Mouse (Mus musculus) heart, embryonic 10.5 days (tissue): ENCODE measurements at regions not wholly inside any gene's neighbourhood (a gene's known extent, or its start where the extent isn't known, plus 50 kb on each side); places are given as distances from the start of the nearest gene placed in this dataset.
"Not testable (repeated sequence)": the region's sequence is repeated elsewhere in the genome, so short reads cannot be mapped to it uniquely, and the experiment has no call there.

Experiments
- DNase-seq: peaks from one replicate; pipeline ENCODE4 v3.0.0-alpha.2; 2017; ENCODE audit warnings: low spot score
- H3K27ac ChIP-seq: fragments of 300-500 bp; sonication (generic); 2 replicates; pipeline ENCODE4 v1.5.1; 2016; ENCODE audit warnings: mild to moderate bottlenecking
- H3K27me3 ChIP-seq: fragments of 300-500 bp; sonication (generic); 2 replicates; pipeline ENCODE4 v1.6.1; 2016; ENCODE audit warnings: mild to moderate bottlenecking; ENCODE audit not compliant: poor library complexity, insufficient read depth, severe bottlenecking
- H3K36me3 ChIP-seq: fragments of 300-500 bp; sonication (generic); 2 replicates; pipeline ENCODE4 v1.6.1; 2016; ENCODE audit warnings: mild to moderate bottlenecking, moderate library complexity
- H3K4me1 ChIP-seq: fragments of 300-500 bp; sonication (generic); 2 replicates; pipeline ENCODE4 v1.6.1; 2016; ENCODE audit warnings: mild to moderate bottlenecking
- H3K4me3 ChIP-seq: fragments of 300-500 bp; sonication (generic); 2 replicates; pipeline ENCODE4 v1.5.1; 2016; ENCODE audit warnings: mild to moderate bottlenecking, moderate library complexity
- H3K9me3 ChIP-seq: fragments of 300-500 bp; sonication (generic); 2 replicates; pipeline ENCODE4 v1.6.1; 2016; ENCODE audit warnings: mild to moderate bottlenecking, moderate library complexity
- WGBS: fragments of 180-500 bp; shearing (Covaris S2); methylation state at CpG from one replicate; pipeline ENCODE4 v1.1.7; 2016; 5-methylcytosine and 5-hydroxymethylcytosine counted together

DNA sequence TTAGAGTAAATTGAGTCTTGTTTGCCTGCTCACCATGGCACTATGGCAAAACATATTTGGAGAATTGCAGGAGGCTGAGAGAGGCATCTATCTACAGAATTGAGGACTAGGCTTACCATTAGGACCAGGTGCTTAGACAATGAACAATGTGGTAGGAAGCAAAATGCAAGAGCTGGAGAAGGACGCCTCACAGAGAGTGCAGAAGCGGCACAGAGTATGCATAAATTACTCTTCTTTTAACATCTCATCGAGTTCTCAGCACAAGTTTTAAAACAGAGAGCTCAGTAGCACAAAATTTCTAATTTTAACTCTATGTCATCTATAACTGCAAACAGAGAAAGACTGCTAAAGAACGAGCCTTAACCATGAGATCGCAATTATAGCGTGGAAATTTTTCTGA lies 231.1 kb downstream of the Med10 start:
- Histone ChIP-seq H3K27ac (no peak overlapping the region), H3K4me3 (no peak overlapping the region), H3K27me3 (no peaks in the 10 kb centered on the region), H3K9me3 (no peaks in the 10 kb centered on the region), H3K36me3 (no peaks in the 10 kb centered on the region), H3K4me1 (no peaks in the 10 kb centered on the region)
- DNase-seq, result no peak
- WGBS, result 79% methylated on average over 6 of the region's 6 CpGs

DNA sequence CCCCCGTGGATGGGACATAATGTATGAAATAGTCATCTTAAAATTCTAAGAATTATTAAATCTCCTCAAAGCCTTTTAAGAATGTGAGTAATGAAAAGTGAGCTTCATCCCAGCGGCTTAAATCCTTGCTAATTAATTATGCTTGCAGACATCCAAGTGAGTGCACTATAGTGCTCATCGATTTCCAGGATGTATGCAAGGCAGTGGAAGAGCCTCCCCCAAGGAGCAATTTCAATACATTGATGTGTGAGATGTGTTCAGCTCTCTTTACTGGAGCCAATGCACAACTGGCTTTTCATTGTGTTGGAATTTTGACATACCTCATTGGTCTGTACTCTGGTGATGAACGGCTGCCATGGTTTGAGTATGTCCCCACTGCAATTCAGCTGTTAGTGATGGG lies 231.6 kb downstream of the Med10 start:
- Histone ChIP-seq H3K4me3 (no peak overlapping the region), H3K36me3 (no peaks in the 10 kb centered on the region), H3K4me1 (no peaks in the 10 kb centered on the region), H3K27me3 (no peaks in the 10 kb centered on the region), H3K27ac (no peak overlapping the region), H3K9me3 (no peaks in the 10 kb centered on the region)
- WGBS, result 68% methylated on average over 4 of the region's 4 CpGs
- DNase-seq, result no peak

DNA sequence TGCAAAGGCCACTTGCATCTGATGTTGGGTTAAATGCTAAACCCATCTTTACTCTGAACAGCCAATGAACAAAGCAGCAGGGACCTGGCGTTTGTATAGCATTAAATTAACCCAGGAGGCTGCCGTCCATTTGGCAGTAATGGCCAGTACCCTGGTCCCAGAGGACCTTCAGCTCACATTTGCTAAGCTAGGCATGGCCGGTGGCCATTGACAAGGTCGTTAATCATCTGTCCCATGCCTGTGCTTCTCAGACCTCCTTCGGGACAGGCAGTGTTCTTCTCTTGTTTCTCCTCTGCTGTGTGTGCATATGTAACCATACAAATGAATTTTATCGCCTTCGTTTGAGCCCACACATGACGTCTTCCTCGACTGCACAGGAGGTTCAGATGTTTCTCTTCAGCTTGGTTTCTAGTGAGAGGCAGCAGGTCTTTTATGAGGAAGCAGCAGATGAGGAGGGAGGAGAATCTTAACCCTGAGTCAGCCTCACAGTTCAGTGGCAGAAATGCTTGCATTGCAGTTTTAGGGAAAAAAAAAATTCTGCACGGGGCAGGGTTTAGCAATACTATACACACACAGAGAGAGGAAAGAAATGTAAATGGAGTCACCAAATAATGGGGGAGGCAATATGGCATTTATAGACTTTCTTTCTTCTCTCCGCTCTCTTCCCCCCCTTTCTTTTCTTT lies 235.9 kb downstream of the Med10 start:
- no peaks in the 10 kb centered on the region for H3K36me3 ChIP-seq
- WGBS, result 70% methylated on average over 11 of the region's 11 CpGs
- no peaks in the 10 kb centered on the region for H3K4me1 ChIP-seq
- DNase-seq, result no peak
- no peaks in the 10 kb centered on the region for H3K27me3 ChIP-seq
- H3K9me3 ChIP-seq, result no peaks in the 10 kb centered on the region
- no peak overlapping the region for H3K4me3 ChIP-seq
- no peak overlapping the region for H3K27ac ChIP-seq

DNA sequence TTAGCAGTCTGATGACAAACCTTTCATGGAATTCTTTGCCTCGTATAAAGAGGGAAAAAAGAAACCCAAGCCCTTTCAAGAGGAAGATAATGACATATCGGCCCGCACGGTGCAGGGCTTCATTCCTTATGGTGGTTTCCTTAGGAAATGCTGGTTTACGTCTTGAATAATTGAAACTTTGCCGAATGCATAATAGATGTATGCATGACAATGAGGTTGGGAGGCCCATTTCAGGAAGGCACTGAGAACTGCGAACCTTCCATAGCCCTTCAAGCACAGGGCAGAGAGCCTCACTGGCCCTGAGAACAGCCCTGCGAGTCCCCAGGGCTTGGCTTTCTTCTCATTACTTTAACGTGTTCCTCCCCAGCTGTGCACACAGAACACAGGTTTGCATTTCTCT lies 255.7 kb downstream of the Med10 start:
- WGBS, result 81% methylated on average over 9 of the region's 9 CpGs

DNA sequence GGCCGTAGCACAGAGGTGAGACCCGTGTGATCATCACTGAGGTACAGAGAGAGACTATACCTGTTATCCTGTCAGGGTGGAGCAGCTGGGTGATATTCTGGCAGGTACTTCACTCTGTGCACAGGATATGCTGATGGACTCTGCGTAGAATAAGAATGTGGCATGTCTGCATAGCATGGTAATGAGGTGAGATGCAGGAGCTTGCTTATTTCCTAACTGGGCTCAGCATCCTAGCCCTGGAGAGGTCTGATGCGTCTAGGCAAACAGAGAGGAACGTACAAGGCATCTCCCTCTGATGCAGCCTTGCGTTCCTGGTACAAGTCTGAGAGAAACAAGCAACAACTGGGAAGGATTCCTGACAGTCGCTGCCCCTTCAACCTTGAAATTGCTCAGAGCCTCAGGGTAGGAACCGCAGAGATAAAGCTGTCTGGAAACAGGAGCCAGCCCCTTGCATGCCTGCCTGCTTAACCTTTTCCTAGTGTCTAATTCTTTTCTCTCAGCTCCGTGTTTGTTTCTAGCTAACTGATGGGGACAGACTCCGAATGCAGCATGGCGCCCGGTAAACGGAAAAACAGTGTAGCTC lies 259.3 kb downstream of the Med10 start:
- 0 out of 2 replicates have a peak, but pooled peaks cover 7% of the 10 kb centered on the region for H3K4me1 ChIP-seq
- H3K4me3 ChIP-seq, result no peak overlapping the region
- no peaks in the 10 kb centered on the region for H3K36me3 ChIP-seq
- 62% methylated on average over 13 of the region's 13 CpGs for WGBS
- no peaks in the 10 kb centered on the region for H3K9me3 ChIP-seq
- DNase-seq, result no peak
- no peaks in the 10 kb centered on the region for H3K27me3 ChIP-seq
- no peak overlapping the region for H3K27ac ChIP-seq

More for the DNA sequence above, 255.7 kb downstream of the Med10 start:
- H3K27me3 ChIP-seq, result no peaks in the 10 kb centered on the region
- 0 out of 2 replicates have a peak, but pooled peaks cover 7% of the 10 kb centered on the region for H3K4me1 ChIP-seq
- no peaks in the 10 kb centered on the region for H3K36me3 ChIP-seq
- no peaks in the 10 kb centered on the region for H3K9me3 ChIP-seq
- DNase-seq, result no peak
- no peak overlapping the region for H3K27ac ChIP-seq
- H3K4me3 ChIP-seq, result no peak overlapping the region

DNA sequence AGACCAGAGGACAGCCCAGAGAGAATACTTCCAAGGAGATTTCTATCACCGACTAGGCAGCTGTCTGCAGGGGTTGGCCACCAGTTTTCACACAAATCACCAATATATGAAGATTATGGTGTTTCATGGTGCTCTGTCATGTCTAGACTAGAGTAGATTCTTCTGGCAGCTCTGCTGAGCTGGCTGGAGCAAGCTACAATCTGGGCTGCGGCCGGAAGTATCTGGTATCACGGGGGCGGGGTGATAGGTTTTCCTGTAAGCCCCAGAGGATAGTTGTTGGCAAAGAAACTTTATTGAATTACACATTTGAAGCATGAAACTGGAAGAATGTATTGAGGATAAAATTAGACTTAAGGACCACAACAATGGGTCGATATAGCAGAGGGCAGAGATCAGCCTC lies 271.5 kb downstream of the Med10 start:
- Histone ChIP-seq H3K4me1 (no peaks in the 10 kb centered on the region), H3K27ac (no peak overlapping the region), H3K36me3 (no peaks in the 10 kb centered on the region), H3K27me3 (no peaks in the 10 kb centered on the region), H3K9me3 (no peaks in the 10 kb centered on the region), H3K4me3 (no peak overlapping the region)
- no peak for DNase-seq
- WGBS, result 70% methylated on average over 6 of the region's 6 CpGs

DNA sequence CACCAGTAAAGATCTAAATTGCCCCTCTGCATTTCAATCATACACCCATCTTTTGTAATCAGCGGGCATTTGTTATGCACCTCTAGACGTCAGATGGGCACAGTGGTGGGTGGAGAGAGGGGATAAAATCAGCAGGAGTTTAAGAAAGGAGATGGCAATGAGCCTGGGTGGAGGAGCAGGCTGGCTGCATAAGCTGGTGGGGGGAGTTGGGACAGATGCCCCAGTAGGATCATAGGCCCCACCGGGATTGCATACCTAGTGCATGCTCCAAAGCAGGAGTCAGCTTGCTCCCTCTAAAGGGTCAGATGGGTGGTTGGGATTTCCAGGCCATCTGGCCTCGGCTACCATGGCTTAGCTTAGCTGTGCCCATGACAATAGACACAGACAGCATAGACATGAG lies 273.2 kb downstream of the Med10 start:
- no peaks in the 10 kb centered on the region for H3K9me3 ChIP-seq
- H3K4me1 ChIP-seq, result no peaks in the 10 kb centered on the region
- H3K36me3 ChIP-seq, result no peaks in the 10 kb centered on the region
- 76% methylated on average over 4 of the region's 4 CpGs for WGBS
- H3K27ac ChIP-seq, result no peak overlapping the region
- no peak for DNase-seq
- H3K27me3 ChIP-seq, result no peaks in the 10 kb centered on the region
- no peak overlapping the region for H3K4me3 ChIP-seq

DNA sequence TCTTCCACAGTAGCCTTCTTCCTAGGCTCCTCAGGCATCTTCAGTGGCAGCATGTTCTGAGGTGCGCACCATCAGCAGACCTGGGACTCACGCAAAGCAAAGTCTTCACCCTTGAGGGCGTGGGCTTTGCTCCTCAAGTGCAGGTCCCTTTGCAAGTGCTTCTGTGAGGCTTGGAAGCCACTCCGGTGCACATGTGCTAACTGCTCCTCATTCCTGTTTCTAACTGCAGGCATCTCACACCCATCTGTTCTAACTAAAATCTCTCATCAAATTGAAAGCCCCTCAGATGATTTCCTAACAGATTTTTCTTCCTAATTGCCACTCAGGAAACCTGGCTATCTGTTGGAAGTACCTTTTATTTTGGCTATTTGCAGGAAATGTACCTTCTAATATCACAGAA lies 278.9 kb downstream of the Med10 start:
- H3K4me3 ChIP-seq, result no peak overlapping the region
- no peaks in the 10 kb centered on the region for H3K4me1 ChIP-seq
- H3K36me3 ChIP-seq, result no peaks in the 10 kb centered on the region
- no peaks in the 10 kb centered on the region for H3K9me3 ChIP-seq
- 81% methylated on average over 4 of the region's 4 CpGs for WGBS
- no peaks in the 10 kb centered on the region for H3K27me3 ChIP-seq
- H3K27ac ChIP-seq, result no peak overlapping the region
- DNase-seq, result no peak

DNA sequence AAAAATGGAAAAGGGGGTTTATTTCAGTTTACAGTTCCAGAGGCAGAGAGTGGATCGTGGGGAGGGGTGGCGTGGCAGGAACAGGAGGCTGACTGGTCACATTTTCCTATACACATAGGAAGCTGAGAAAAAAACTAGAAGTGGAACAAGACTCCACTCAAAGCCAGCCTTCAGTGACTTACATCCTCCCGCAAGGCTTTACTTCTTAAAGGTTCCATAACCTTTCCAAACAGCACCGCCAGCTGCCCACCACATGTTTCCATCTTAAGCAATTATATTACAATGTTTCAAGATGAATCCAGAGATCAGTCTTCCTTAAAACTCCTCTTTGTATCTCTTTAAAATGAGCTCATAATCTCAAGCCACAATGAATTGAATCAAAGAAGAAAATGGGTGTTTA lies 290.7 kb downstream of the Med10 start:
- Histone ChIP-seq H3K4me1 (no peaks in the 10 kb centered on the region), H3K36me3 (no peaks in the 10 kb centered on the region), H3K27me3 (no peaks in the 10 kb centered on the region), H3K9me3 (no peaks in the 10 kb centered on the region), H3K27ac (no peak overlapping the region), H3K4me3 (no peak overlapping the region)
- no peak for DNase-seq
- 74% methylated on average over 4 of the region's 4 CpGs for WGBS

DNA sequence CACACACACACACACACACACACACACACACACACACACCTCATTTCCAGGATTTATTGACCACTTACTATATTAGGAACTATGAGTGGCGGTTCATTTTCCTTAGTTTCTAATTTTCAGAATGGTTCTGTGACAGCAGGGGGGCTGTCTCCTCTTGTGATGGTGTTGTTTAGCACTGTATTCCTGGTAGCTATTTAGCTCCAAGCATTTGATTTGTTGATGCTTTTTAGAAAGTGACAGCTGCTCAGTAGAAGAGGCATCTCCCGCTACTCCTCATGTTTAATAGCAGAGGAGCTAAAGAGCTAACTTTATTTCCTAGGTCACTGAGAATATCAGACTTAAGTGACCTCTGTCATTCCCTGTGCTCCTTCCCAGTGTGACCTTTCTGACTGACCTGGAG lies 291.8 kb downstream of the Med10 start:
- H3K36me3 ChIP-seq, result no peaks in the 10 kb centered on the region
- H3K4me3 ChIP-seq, result no peak overlapping the region
- 65% methylated on average over 2 of the region's 2 CpGs for WGBS

DNA sequence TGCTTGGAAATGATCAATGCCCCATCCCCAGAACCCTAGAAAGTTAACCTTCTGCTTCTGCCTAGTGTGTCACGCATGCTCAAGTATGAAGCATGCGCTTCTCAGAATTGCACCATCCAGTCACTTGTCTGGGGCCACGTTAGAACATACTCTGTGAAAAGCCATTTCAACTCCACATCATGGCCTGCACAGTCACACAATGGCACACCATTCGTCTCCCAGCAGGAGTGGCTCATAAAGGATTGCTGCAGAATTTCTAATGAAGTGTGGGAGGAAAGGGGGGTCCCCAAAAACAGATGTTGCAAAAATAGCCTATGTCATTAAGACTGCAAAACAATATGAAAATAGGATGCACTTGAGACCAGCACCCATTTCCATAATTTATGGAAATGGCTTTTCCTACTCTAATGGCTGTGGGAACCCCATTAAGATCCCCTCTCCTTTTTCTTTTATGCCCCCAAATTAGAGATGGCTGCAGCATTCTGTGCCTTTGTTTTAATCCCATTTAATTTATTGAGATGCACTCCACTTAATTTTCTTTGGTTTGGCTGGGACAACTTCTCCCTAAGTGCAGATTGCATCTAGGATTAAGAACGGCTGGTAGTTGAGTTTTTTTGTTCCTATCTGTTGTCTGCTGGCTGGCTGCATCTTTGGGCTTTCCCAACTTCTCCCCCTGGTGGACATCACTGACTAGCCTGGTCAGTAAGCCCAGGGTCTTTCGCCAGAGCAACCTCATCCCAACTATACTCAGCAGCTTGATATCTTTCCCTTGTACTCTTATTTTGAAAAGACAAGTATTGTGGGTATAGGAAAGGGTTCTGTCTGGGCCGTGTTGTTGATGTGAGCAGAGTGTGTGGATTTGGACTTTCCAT lies 294.5 kb downstream of the Med10 start:
- H3K4me1 ChIP-seq, result no peaks in the 10 kb centered on the region
- WGBS, result 66% methylated on average over 7 of the region's 7 CpGs
- H3K27ac ChIP-seq, result no peak overlapping the region
- DNase-seq, result no peak
- H3K27me3 ChIP-seq, result no peaks in the 10 kb centered on the region
- H3K36me3 ChIP-seq, result no peaks in the 10 kb centered on the region
- H3K4me3 ChIP-seq, result no peak overlapping the region
- no peaks in the 10 kb centered on the region for H3K9me3 ChIP-seq

More for the DNA sequence above, 291.8 kb downstream of the Med10 start:
- DNase-seq, result no peak
- Histone ChIP-seq H3K27ac (no peak overlapping the region), H3K4me1 (no peaks in the 10 kb centered on the region), H3K27me3 (no peaks in the 10 kb centered on the region), H3K9me3 (no peaks in the 10 kb centered on the region)

DNA sequence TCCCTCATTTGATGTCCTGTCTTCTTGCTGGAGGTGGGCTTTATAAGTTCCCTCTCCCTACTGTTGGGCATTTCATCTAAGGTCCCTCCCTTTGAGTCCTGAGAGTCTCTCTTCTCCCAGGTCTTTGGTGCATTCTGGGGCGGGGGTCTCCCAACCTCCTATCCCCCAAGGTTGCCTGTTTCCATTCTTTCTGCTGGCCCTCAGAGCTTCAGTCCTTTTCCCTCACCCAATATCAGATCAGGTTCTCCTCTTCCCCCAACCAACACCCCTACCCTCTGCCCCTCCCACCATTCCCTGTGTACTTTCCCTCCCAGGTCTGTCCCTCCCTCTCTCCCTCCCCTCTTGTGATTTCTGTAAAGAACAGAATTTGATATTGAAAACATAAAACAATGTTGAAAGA lies 297.9 kb downstream of the Med10 start:
- H3K36me3 ChIP-seq, H3K27me3 ChIP-seq: not testable (repeated sequence)
- 71% methylated on average over 1 of the region's 1 CpGs for WGBS

DNA sequence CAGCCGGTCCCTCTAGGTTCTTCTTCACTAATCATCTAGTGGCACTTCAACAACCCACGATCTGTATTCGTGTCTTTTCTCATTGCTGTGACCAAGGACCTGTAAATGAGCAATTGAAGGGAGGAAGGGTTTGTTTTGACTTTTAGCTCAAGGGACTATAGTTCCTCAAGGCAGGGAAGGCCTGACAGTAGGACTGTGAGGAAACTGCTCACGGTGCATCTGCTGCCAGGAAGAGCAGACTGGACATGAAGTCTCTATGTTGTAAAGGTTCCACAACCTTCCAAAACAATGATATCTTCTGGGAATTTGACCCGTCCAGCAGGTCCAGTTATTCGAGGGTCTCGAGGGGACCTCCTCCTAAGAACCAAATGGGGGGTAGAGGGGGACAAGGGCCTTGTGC lies 300.8 kb downstream of the Med10 start:
- no peak overlapping the region for H3K27ac ChIP-seq
- H3K27me3 ChIP-seq, result no peaks in the 10 kb centered on the region
- 67% methylated on average over 7 of the region's 7 CpGs for WGBS
- no peak overlapping the region for H3K4me3 ChIP-seq
- H3K9me3 ChIP-seq, result no peaks in the 10 kb centered on the region
- no peaks in the 10 kb centered on the region for H3K4me1 ChIP-seq
- H3K36me3 ChIP-seq, result no peaks in the 10 kb centered on the region
- DNase-seq, result no peak

More for the DNA sequence above, 297.9 kb downstream of the Med10 start:
- H3K9me3 ChIP-seq, DNase-seq, H3K4me3 ChIP-seq, H3K27ac ChIP-seq, H3K4me1 ChIP-seq: not testable (repeated sequence)
